Mouse (Mus musculus) c-Kit-positive CD71-positive TER-119-negative erythroid progenitor cells, embryonic 14.5 days (primary cell): ENCODE data around the gene Gm9112.
"Not testable (repeated sequence)": the region's sequence is repeated elsewhere in the genome, so short reads cannot be mapped to it uniquely, and the experiment has no call there.

Source experiments
- DNase-seq: peaks from one replicate; pipeline ENCODE4 v3.0.0-alpha.2; 2013; ENCODE audit warnings: low read depth

The Gm9112 gene

GRCm38 (mm10) chrX:102707535-102707934, at the start of gene Gm9112, which contains the start of gene Dmrtc1b:
TSS of gene Gm9112 (minus strand) at chrX:102707635.
TSS of gene Dmrtc1b (plus strand) at chrX:102707865.
- DNase-seq: not testable (repeated sequence)

- DNase-seq: not testable (repeated sequence)
These were observed 16.8 kb upstream of the Gm9112 start for GRCm38 (mm10) chrX:102724226-102724625.

GRCm38 (mm10) chrX:102700636-102701035, 6.8 kb downstream of the Gm9112 start:
- DNase-seq: not testable (repeated sequence)

- not testable (repeated sequence) for DNase-seq
These were observed 18.2 kb downstream of the Gm9112 start for GRCm38 (mm10) chrX:102689252-102689651.

- not testable (repeated sequence) for DNase-seq
These were observed 20.6 kb downstream of the Gm9112 start, which contains the start of gene Gm3880 for GRCm38 (mm10) chrX:102686872-102687271. TSS of gene Gm3880 (minus strand) at chrX:102686972.

- DNase-seq: not testable (repeated sequence)
These were observed 22.7 kb downstream of the Gm9112 start for GRCm38 (mm10) chrX:102684706-102685105.

- no peak for DNase-seq
These were observed 40.8 kb downstream of the Gm9112 start for GRCm38 (mm10) chrX:102666641-102667040.

- DNase-seq: peak; percentile 5
These were observed 46.7 kb downstream of the Gm9112 start for GRCm38 (mm10) chrX:102660712-102661111.
